Mouse (Mus musculus) neural tube, embryonic 15.5 days (tissue): ENCODE data around the gene Tstd3. TPM values are rescaled to one million over a fixed set of nuclear protein-coding genes. Genes with fewer than 3 reads are reported as not detected.
A peak's percentile ranks its signal among the peaks of the same experiment; 100 is the strongest.

Source experiments
- ATAC-seq: fragments of 200-750 bp; cut with Nextera tagmentation; 2 replicates; pipeline ENCODE4 v1.8.0; 2017; ENCODE audit warnings: mild to moderate bottlenecking, moderate TSS enrichment, moderate library complexity; ENCODE audit not compliant: low FRiP score
- H3K27ac ChIP-seq: fragments of 300-500 bp; sonication (generic); replicated peaks from 2 replicates; pipeline ENCODE4 v1.5.1; 2015; ENCODE audit warnings: mild to moderate bottlenecking, inconsistent platforms
- H3K27me3 ChIP-seq: fragments of 300-500 bp; sonication (generic); replicated peaks from 2 replicates; pipeline ENCODE4 v1.6.1; 2015; ENCODE audit warnings: inconsistent platforms
- H3K36me3 ChIP-seq: fragments of 300-500 bp; sonication (generic); 2 replicates; pipeline ENCODE4 v1.6.1; 2015; ENCODE audit warnings: inconsistent platforms
- H3K4me1 ChIP-seq: fragments of 300-500 bp; sonication (generic); 2 replicates; pipeline ENCODE4 v1.6.1; 2015; ENCODE audit warnings: inconsistent platforms
- H3K4me2 ChIP-seq: fragments of 300-500 bp; sonication (generic); 2 replicates; pipeline ENCODE4 v1.6.1; 2015; ENCODE audit warnings: inconsistent platforms, mild to moderate bottlenecking, moderate library complexity
- H3K4me3 ChIP-seq: fragments of 300-500 bp; sonication (generic); replicated peaks from 2 replicates; pipeline ENCODE4 v1.5.1; 2015; ENCODE audit warnings: mild to moderate bottlenecking, inconsistent platforms
- H3K9ac ChIP-seq: fragments of 300-500 bp; sonication (generic); replicated peaks from 2 replicates; pipeline ENCODE4 v1.6.1; 2015; ENCODE audit warnings: mild to moderate bottlenecking, inconsistent platforms
- H3K9me3 ChIP-seq: fragments of 300-500 bp; sonication (generic); replicated peaks from 2 replicates; pipeline ENCODE4 v1.6.1; 2016; ENCODE audit warnings: inconsistent platforms
- WGBS: fragments of 180-500 bp; shearing (Covaris S2); methylation state at CpG from one replicate; pipeline ENCODE4 v1.1.7; 2015; ENCODE audit warnings: mixed read lengths; 5-methylcytosine and 5-hydroxymethylcytosine counted together
- polyA plus RNA-seq: library from polyadenylated mRNA; unstranded; fragments of >200 nt; fragmentation: Nextera tagmentation; extraction: Ambion mirVana; gene quantifications from 2 replicates; pipeline ENCODE4 v1.2.1, GENCODE M21; 2015

The Tstd3 gene
- polyA plus RNA-seq, 1 experiment from 2014 or later = 24.5 TPM

DNA sequence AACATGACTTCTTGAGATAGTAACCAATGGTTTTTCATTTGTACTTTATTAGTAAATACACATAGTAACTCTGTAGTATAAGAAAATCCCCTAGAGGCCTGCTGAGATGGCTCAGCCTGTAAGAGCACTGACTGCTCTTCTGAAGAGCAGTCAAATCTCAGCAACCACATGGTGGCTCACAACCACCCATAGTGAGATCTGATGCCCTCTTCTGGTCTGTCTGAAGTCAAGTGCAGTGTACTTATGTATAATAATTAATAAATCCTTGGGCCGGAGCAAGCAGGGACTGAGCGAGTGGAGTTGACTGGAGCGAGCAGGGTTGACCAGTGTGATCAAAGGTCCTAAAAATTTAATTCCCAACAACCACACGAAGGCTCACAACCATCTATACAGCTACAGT, 27.8 kb downstream of the Tstd3 start:
- H3K9me3 ChIP-seq = no peaks in the 10 kb centered on the region
- H3K4me2 ChIP-seq = no peak overlapping the region
- no peak overlapping the region for H3K9ac ChIP-seq
- H3K4me3 ChIP-seq = no peak overlapping the region
- H3K27ac ChIP-seq = no peak overlapping the region
- peaks cover 40% of the 10 kb centered on the region for H3K36me3 ChIP-seq
- WGBS = 97% methylated on average over 4 of the region's 4 CpGs
- no peaks in the 10 kb centered on the region for H3K27me3 ChIP-seq
- no peaks in the 10 kb centered on the region for H3K4me1 ChIP-seq
- no peak for ATAC-seq

DNA sequence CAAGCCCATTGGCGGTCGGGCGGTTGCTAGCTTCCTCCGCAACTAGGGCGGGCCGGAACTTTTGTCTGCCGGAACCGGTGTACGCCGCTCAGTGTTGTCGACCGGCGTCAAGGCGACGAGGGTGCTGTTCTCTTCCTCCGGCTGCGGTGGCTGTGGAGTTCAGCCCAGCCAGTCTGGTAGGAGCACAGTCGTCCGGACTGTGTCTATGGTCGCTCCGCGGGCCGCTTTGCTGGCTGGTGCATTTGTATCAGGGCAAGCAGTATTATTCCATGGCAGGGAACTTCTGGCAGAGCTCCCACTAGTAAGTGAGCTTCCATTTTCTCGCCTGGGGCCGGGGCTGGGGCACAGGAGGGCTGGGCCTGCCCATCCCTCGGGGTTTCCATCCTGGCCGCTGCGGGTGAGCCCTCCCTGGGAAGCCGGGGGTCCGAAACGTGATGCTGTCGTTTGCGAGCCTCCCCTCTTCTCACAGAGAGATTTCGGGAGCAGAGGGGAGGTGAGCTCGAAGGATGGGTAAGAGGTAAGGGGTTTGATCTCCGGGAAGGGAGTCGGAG, 39.3 kb downstream of the Tstd3 start, which contains the start of gene Ccnc:
TSS of gene Ccnc (plus strand) at position 87 of the 551 bp plus-strand sequence.
- H3K27ac ChIP-seq = peak within 1 kb of the TSS; percentile 88
- peak within 1 kb of the TSS; percentile 90 for H3K4me3 ChIP-seq
- no peaks in the 10 kb centered on the region for H3K27me3 ChIP-seq
- peak within 1 kb of the TSS; percentile 78 for H3K9ac ChIP-seq
- peak; percentile 98 for ATAC-seq
- peak within 1 kb of the TSS; percentile 79 for H3K4me2 ChIP-seq
- WGBS = under 1% methylated on average over 37 of the region's 37 CpGs
- peaks cover under 1% of the 10 kb centered on the region for H3K36me3 ChIP-seq
- H3K9me3 ChIP-seq = no peaks in the 10 kb centered on the region
- H3K4me1 ChIP-seq = peaks cover 14% of the 10 kb centered on the region

DNA sequence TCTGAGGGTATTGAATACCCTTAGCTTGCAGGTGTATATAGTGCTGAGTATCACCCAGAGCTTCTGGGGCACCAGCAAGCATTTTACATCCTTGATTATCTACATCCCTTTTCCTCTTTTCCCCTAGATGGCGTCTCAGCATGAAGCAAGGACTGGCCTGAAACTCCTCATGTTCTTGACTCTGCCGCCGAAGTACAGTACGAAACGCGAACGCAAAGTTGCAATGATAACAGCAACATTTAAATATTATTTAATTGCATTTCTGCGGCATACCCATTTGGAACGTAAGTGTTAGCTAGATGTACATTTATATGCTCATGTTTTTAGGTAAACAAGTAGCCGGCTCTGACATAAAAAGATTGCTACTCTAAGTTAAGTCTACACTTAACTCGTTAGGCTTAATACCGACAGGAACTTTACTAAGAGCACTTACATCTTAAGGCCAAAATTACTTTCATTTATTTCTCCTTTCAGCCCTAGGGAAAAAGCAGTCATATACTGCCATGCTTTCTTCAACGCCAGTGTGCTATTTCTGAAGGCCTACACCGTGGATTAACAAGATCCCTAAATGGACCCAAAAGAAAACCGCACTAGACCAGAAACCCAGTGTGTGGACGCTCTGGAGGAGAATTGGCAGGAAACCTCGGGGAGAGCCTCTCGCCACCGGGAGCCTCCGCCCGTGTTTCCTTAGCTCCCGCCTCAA, 39.9 kb downstream of the Tstd3 start:
- peak overlapping the region; percentile 79 for H3K4me2 ChIP-seq
- H3K27ac ChIP-seq = peak overlapping the region; percentile 88
- peaks cover 14% of the 10 kb centered on the region for H3K4me1 ChIP-seq
- peak overlapping the region; percentile 90 for H3K4me3 ChIP-seq
- no peaks in the 10 kb centered on the region for H3K27me3 ChIP-seq
- H3K9me3 ChIP-seq = no peaks in the 10 kb centered on the region
- whole genome bisulfite sequencing = under 1% methylated on average over 22 of the region's 22 CpGs
- ATAC-seq = peak; percentile 84
- peak overlapping the region; percentile 78 for H3K9ac ChIP-seq
- no peaks in the 10 kb centered on the region for H3K36me3 ChIP-seq

GRCm38 (mm10) chr4:21722752-21723334, 44.2 kb downstream of the Tstd3 start:
- no peak for ATAC-seq
- Histone ChIP-seq H3K9ac (no peak overlapping the region), H3K4me3 (no peak overlapping the region), H3K4me2 (no peak overlapping the region), H3K4me1 (no peaks in the 10 kb centered on the region), H3K27me3 (no peaks in the 10 kb centered on the region), H3K9me3 (no peaks in the 10 kb centered on the region), H3K36me3 (no peaks in the 10 kb centered on the region), H3K27ac (no peak overlapping the region)
- WGBS = 46% methylated on average over 7 of the region's 7 CpGs

DNA sequence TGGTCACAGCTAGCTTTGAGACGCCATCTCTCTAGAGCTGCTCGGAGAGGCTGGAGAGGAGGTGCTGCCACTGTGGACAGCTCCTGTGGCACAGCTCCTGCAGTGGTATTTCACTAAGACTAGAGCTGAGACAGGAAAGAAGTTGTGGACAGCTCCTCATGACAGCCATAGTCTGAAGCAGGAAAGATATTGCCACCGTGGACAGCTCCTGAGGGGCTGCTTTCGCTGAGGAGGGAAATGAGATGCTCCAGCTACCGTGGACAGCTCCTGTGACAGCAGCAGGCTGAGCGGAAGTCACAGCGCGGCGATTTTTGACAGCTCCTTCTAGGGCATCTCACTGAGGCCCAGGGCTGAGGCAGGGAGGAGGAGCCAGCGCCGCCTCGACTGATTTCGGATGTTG, 54.9 kb downstream of the Tstd3 start:
- WGBS = 7% methylated on average over 13 of the region's 13 CpGs
- peaks cover 12% of the 10 kb centered on the region; the same call in 1 of the 2 replicates for H3K27me3 ChIP-seq
- H3K27ac ChIP-seq = no peak overlapping the region
- no peaks in the 10 kb centered on the region for H3K9me3 ChIP-seq
- H3K4me1 ChIP-seq = no peaks in the 10 kb centered on the region
- peak; percentile 76 for ATAC-seq
- H3K4me3 ChIP-seq = peak overlapping the region; percentile 17; the same call in 1 of the 2 replicates
- H3K9ac ChIP-seq = no peak overlapping the region
- no peaks in the 10 kb centered on the region for H3K36me3 ChIP-seq
- peak overlapping the region; percentile 49 for H3K4me2 ChIP-seq

Other genes starting within 250 kb of the Tstd3 start
- gene Prdm13, start 81.2 kb downstream of the Tstd3 start, polyA plus RNA-seq = 0.18 and 0.24 TPM in 2 replicates
- gene Ccnc, start 39.5 kb downstream of the Tstd3 start, polyA plus RNA-seq = 65.6 and 67.1 TPM in 2 replicates
- gene Usp45, start 56 bp downstream of the Tstd3 start, polyA plus RNA-seq = 6.3 and 6.4 TPM in 2 replicates
- gene Pnisr, start 80.4 kb upstream of the Tstd3 start, polyA plus RNA-seq = 163 and 171 TPM in 2 replicates
- 14.7 and 15.8 TPM in 2 replicates for gene Coq3, start 112.5 kb upstream of the Tstd3 start, polyA plus RNA-seq
- 12.2 and 14.1 TPM in 2 replicates for gene Faxc, start 164.1 kb upstream of the Tstd3 start, polyA plus RNA-seq